Mouse (Mus musculus): ENCODE results near the gene Prom2. TPM values are rescaled to one million over a fixed set of nuclear protein-coding genes. Genes with fewer than 3 reads are reported as not detected.

Prom2 gene
- polyA plus RNA-seq (2015; fragmentation: Illumina TruSeq; extraction: RNeasy Lipid Tissue Mini Kit (QIAGEN cat#74804); ENCODE audit: insufficient read depth, low replicate concordance): not detected

GRCm38 (mm10) chr2:127541185-127541584 is at the start of gene Prom2:
TSS of gene Prom2 (minus strand) at chr2:127541467.

GRCm38 (mm10) chr2:127586694-127587513 is 45.6 kb upstream of the Prom2 start, which contains the start of the genes Zfp661 and Mrps5:
TSS of gene Zfp661 (minus strand) at chr2:127587094.
TSS of gene Mrps5 (plus strand) at chr2:127587222.

GRCm38 (mm10) chr2:127522006-127522441 is 19.2 kb downstream of the Prom2 start, which contains the start of gene Kcnip3:
TSS of gene Kcnip3 (minus strand) at chr2:127522094.

Other genes starting within 250 kb of the Prom2 start
- gene Dusp2, start 205.3 kb downstream of the Prom2 start, polyA plus RNA-seq (2015; fragmentation: Illumina TruSeq; extraction: RNeasy Lipid Tissue Mini Kit (QIAGEN cat#74804); ENCODE audit: insufficient read depth, low replicate concordance): 67.0 TPM
- gene Astl, start 202.8 kb downstream of the Prom2 start, polyA plus RNA-seq (2015; fragmentation: Illumina TruSeq; extraction: RNeasy Lipid Tissue Mini Kit (QIAGEN cat#74804); ENCODE audit: insufficient read depth, low replicate concordance): 0.17 TPM
- 0.51 TPM for gene Adra2b, start 178.3 kb downstream of the Prom2 start, polyA plus RNA-seq (2015; fragmentation: Illumina TruSeq; extraction: RNeasy Lipid Tissue Mini Kit (QIAGEN cat#74804); ENCODE audit: insufficient read depth, low replicate concordance)
- gene Gpat2, start 116.3 kb downstream of the Prom2 start, polyA plus RNA-seq (2015; fragmentation: Illumina TruSeq; extraction: RNeasy Lipid Tissue Mini Kit (QIAGEN cat#74804); ENCODE audit: insufficient read depth, low replicate concordance): 0.11 TPM
- gene Fahd2a, start 96.9 kb downstream of the Prom2 start, polyA plus RNA-seq (2015; fragmentation: Illumina TruSeq; extraction: RNeasy Lipid Tissue Mini Kit (QIAGEN cat#74804); ENCODE audit: insufficient read depth, low replicate concordance): 14.6 TPM
- gene Kcnip3, start 19.4 kb downstream of the Prom2 start, polyA plus RNA-seq (2015; fragmentation: Illumina TruSeq; extraction: RNeasy Lipid Tissue Mini Kit (QIAGEN cat#74804); ENCODE audit: insufficient read depth, low replicate concordance): 2.9 TPM
- 5.0 TPM for gene Zfp661, start 45.6 kb upstream of the Prom2 start, polyA plus RNA-seq (2015; fragmentation: Illumina TruSeq; extraction: RNeasy Lipid Tissue Mini Kit (QIAGEN cat#74804); ENCODE audit: insufficient read depth, low replicate concordance)
- gene Mrps5, start 45.8 kb upstream of the Prom2 start, polyA plus RNA-seq (2015; fragmentation: Illumina TruSeq; extraction: RNeasy Lipid Tissue Mini Kit (QIAGEN cat#74804); ENCODE audit: insufficient read depth, low replicate concordance): 50.2 TPM
- gene Mal, start 115.2 kb upstream of the Prom2 start, polyA plus RNA-seq (2015; fragmentation: Illumina TruSeq; extraction: RNeasy Lipid Tissue Mini Kit (QIAGEN cat#74804); ENCODE audit: insufficient read depth, low replicate concordance): 5.2 TPM
- 0.19 TPM for gene Mall, start 188.5 kb upstream of the Prom2 start, polyA plus RNA-seq (2015; fragmentation: Illumina TruSeq; extraction: RNeasy Lipid Tissue Mini Kit (QIAGEN cat#74804); ENCODE audit: insufficient read depth, low replicate concordance)
- 4.8 TPM for gene Nphp1, start 247.4 kb upstream of the Prom2 start, polyA plus RNA-seq (2015; fragmentation: Illumina TruSeq; extraction: RNeasy Lipid Tissue Mini Kit (QIAGEN cat#74804); ENCODE audit: insufficient read depth, low replicate concordance)